Mouse (Mus musculus): ENCODE measurements around the gene Hist1h2ao. TPM values are rescaled to one million over a fixed set of nuclear protein-coding genes. Genes with fewer than 3 reads are reported as not detected.
A peak's percentile ranks its signal among the peaks of the same experiment; 100 is the strongest.
"Not testable (repeated sequence)": the region's sequence is repeated elsewhere in the genome, so short reads cannot be mapped to it uniquely, and the experiment has no call there.

Hist1h2ao gene
- not detected in 2 replicates for total RNA-seq (2017)

DNA sequence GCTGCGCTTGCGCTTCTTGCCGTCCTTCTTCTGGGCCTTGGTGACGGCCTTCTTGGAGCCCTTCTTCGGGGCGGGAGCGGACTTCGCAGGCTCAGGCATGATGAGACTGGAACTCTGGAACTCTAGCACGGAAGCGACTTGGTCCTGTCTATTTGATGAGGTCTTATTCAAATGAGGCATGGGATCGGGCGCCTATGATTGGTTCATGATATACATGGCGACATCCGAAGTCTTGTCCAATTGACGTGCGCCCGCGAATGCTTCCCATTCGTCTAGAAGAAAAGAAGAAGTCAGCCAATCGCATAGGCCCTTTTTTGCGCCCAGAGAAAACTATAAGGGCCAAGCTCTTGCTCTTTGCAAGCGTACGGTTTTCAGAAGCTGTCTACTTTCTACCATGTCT, at the start of gene Hist1h2ao, which contains the start of gene Hist1h2bq:
Hist1h2ao (plus strand) TSS at position 393 of the 400 bp plus-strand sequence.
Hist1h2bq (minus strand) TSS at position 125 of the 400 bp plus-strand sequence.
- peak; percentile 86 to 90 for ATAC-seq (replicated peaks in 1 of 2; ENCODE audit: insufficient read depth in 1 of 2, low FRiP score in 2 of 2, low TSS enrichment in 1 of 2, low read depth in 1 of 2, poor library complexity in 2 of 2, severe bottlenecking in 2 of 2)

- ATAC-seq (replicated peaks in 1 of 2; ENCODE audit: insufficient read depth in 1 of 2, low FRiP score in 2 of 2, low TSS enrichment in 1 of 2, low read depth in 1 of 2, poor library complexity in 2 of 2, severe bottlenecking in 2 of 2): peak; percentile 81 to 83
Observed at GRCm38 (mm10) chr13:21778814-21779766, 31.2 kb upstream of the Hist1h2ao start.

DNA sequence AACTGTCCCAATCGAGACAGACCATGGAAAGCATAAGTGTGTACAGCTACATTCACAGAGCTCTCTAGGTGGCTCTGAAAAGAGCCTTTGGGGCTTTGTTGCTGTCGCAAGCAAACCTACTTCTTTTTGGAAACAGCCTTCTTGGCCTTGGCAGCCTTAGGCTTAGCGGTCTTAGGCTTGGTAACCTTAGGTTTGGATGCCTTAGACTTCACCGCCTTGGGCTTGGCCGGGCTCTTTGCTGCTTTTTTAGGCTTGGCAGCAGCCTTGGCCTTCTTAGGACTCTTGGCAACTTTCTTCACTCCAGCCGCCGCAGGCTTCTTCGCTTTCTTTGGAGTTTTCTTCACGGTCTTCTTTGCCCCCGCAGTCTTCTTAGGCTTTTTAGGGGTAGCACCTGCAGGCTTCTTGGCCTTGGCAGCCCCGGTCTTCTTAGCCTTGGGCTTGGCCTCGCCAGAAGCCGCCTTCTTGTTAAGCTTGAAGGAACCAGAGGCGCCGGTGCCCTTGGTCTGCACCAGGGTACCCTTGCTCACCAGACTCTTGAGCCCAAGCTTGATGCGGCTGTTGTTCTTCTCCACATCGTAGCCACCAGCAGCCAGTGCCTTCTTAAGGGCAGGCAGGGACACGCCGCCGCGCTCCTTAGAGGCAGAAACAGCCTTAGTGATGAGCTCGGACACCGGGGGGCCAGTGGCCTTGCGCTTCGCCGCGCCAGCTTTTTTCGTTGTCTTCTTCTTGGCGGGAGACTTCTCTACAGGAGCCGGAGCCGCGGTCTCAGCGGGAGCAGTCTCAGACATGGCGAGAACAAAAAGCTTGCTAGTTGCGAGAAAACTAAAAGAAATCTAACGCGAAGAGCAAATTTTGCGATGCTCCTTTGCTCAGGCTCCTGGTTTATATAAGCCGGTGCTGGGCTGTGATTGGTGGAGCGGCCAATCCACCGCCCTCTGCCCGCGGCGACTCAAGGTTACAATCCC, 30.2 kb upstream of the Hist1h2ao start, which contains the start of gene Hist1h1b:
Hist1h1b (minus strand) TSS at position 859 of the 965 bp plus-strand sequence.
- peak; percentile 28 to 40 for ATAC-seq (replicated peaks in 1 of 2; ENCODE audit: insufficient read depth in 1 of 2, low FRiP score in 2 of 2, low TSS enrichment in 1 of 2, low read depth in 1 of 2, poor library complexity in 2 of 2, severe bottlenecking in 2 of 2)

GRCm38 (mm10) chr13:21781021-21781555, 29.2 kb upstream of the Hist1h2ao start:
- ATAC-seq (replicated peaks in 1 of 2; ENCODE audit: insufficient read depth in 1 of 2, low FRiP score in 2 of 2, low TSS enrichment in 1 of 2, low read depth in 1 of 2, poor library complexity in 2 of 2, severe bottlenecking in 2 of 2): no peak

GRCm38 (mm10) chr13:21781639-21782038, 28.6 kb upstream of the Hist1h2ao start:
- no peak for ATAC-seq (replicated peaks in 1 of 2; ENCODE audit: insufficient read depth in 1 of 2, low FRiP score in 2 of 2, low TSS enrichment in 1 of 2, low read depth in 1 of 2, poor library complexity in 2 of 2, severe bottlenecking in 2 of 2)

DNA sequence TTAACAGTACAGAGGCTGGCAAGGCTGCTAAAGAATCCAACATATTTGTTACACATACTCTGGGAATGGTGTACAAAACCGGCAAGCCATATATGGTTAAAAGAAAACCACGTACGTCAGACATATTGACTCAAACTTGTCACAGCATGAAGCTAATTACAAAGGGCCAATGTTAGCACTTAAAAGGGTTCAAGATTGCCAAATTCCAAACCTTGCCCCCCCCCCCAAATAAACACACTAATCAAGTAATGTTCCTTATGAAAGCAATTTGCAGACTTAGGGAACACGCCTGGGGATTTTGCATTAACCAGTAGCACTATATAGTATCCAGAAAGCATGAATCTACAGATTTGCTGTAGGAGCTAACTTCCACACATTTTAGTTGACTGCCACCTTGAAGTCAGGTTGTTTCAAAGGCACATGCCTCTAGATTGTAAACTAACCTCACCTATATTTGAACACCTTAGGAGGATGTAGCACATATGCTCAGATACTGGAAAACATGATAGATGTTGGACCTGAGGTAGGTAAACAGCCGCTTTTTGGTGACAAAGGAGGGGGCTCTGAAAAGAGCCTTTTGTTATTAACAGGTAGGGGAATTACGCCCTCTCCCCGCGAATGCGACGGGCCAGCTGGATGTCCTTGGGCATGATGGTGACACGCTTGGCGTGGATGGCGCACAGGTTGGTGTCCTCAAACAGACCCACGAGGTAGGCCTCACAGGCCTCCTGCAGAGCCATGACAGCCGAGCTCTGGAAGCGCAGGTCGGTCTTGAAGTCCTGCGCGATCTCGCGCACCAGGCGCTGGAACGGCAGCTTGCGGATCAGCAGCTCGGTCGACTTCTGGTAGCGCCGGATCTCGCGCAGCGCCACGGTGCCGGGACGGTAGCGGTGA, 27.7 kb upstream of the Hist1h2ao start:
- not testable (repeated sequence) for ATAC-seq (replicated peaks in 1 of 2; ENCODE audit: insufficient read depth in 1 of 2, low FRiP score in 2 of 2, low TSS enrichment in 1 of 2, low read depth in 1 of 2, poor library complexity in 2 of 2, severe bottlenecking in 2 of 2)

DNA sequence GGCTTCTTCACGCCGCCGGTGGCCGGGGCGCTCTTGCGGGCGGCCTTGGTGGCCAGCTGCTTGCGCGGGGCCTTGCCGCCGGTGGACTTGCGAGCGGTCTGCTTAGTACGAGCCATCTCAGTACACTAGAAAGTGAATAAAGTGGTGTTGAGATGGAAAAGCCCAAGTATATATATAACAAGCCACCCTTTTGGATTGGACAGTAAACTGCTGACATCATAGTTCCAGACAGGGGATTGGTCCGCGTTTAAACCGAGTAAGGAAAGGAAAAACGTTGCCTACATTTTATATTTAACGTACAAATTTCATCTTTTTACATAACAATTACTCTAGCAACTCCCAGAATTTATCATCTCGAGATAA, 27.0 kb upstream of the Hist1h2ao start, which contains the start of gene Hist1h3i:
Hist1h3i (minus strand) TSS at position 116 of the 363 bp plus-strand sequence.
- ATAC-seq (replicated peaks in 1 of 2; ENCODE audit: insufficient read depth in 1 of 2, low FRiP score in 2 of 2, low TSS enrichment in 1 of 2, low read depth in 1 of 2, poor library complexity in 2 of 2, severe bottlenecking in 2 of 2): peak; percentile 44 to 52; a peak in 3 of 4 replicates

GRCm38 (mm10) chr13:21783734-21784161, 26.5 kb upstream of the Hist1h2ao start:
- no peak for ATAC-seq (replicated peaks in 1 of 2; ENCODE audit: insufficient read depth in 1 of 2, low FRiP score in 2 of 2, low TSS enrichment in 1 of 2, low read depth in 1 of 2, poor library complexity in 2 of 2, severe bottlenecking in 2 of 2)

- ATAC-seq (replicated peaks in 1 of 2; ENCODE audit: insufficient read depth in 1 of 2, low FRiP score in 2 of 2, low TSS enrichment in 1 of 2, low read depth in 1 of 2, poor library complexity in 2 of 2, severe bottlenecking in 2 of 2): no peak
Observed at GRCm38 (mm10) chr13:21784311-21784710, 26.0 kb upstream of the Hist1h2ao start.

DNA sequence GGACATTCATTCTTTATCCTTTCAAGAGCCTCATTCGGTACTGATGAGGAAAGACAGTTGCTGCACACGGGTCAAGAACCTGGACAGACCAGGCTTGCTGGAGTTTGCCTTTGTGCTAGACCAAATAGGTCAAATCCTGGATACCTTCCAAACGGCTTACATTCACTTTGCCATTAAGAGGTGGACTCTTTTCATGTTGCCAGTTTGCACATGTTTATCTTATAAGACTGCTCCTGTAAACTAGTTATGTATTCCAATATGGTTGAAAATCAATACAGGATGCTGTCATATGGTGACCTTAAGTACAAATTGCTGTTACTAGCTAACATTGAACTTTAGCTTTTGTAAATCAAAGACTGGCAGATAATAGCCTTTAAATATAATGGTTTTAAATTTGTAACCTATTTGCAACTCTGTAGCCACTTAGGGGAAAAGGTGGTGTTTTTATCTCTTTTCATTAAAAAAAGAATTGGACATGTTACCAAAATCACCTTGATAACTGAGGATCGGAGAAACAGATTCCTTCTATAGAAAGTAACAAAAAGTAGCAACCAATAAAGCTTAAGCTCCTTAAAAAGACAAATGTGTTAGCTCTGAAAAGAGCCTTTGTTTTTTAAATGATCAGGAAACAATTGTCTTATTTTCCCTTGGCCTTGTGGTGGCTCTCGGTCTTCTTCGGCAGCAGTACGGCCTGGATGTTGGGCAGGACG, 23.9 kb upstream of the Hist1h2ao start:
- ATAC-seq (replicated peaks in 1 of 2; ENCODE audit: insufficient read depth in 1 of 2, low FRiP score in 2 of 2, low TSS enrichment in 1 of 2, low read depth in 1 of 2, poor library complexity in 2 of 2, severe bottlenecking in 2 of 2): no peak

DNA sequence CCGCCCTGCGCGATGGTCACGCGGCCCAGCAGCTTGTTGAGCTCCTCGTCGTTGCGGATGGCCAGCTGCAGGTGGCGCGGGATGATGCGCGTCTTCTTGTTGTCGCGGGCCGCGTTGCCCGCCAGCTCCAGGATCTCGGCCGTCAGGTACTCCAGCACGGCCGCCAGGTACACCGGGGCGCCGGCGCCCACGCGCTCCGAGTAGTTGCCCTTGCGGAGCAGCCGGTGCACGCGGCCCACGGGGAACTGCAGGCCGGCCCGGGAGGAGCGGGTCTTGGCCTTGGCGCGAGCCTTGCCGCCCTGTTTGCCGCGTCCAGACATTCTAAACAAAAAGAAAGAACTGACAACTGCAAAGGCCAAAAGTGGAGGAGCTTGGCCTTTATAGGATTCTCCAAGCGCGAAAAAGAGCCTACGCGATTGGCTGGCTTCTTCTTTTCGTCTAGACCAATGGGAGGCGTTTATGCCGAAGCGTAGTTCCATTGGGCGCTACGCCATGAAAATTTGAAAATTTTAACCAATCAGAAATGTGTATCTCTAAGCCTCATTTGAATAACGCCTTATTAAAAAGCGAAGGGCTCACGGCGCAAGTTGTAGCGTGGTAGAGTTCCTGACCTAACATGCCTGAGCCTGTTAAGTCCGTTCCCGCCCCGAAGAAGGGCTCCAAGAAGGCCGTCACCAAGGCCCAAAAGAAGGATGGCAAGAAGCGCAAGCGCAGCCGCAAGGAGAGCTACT, 23.2 kb upstream of the Hist1h2ao start, which contains the start of the genes Hist1h2an and Hist1h2bp:
Hist1h2an (minus strand) TSS at position 320 of the 731 bp plus-strand sequence.
Hist1h2bp (plus strand) TSS at position 563 of the 731 bp plus-strand sequence.
- ATAC-seq (replicated peaks in 1 of 2; ENCODE audit: insufficient read depth in 1 of 2, low FRiP score in 2 of 2, low TSS enrichment in 1 of 2, low read depth in 1 of 2, poor library complexity in 2 of 2, severe bottlenecking in 2 of 2): peak; percentile 90 to 93

DNA sequence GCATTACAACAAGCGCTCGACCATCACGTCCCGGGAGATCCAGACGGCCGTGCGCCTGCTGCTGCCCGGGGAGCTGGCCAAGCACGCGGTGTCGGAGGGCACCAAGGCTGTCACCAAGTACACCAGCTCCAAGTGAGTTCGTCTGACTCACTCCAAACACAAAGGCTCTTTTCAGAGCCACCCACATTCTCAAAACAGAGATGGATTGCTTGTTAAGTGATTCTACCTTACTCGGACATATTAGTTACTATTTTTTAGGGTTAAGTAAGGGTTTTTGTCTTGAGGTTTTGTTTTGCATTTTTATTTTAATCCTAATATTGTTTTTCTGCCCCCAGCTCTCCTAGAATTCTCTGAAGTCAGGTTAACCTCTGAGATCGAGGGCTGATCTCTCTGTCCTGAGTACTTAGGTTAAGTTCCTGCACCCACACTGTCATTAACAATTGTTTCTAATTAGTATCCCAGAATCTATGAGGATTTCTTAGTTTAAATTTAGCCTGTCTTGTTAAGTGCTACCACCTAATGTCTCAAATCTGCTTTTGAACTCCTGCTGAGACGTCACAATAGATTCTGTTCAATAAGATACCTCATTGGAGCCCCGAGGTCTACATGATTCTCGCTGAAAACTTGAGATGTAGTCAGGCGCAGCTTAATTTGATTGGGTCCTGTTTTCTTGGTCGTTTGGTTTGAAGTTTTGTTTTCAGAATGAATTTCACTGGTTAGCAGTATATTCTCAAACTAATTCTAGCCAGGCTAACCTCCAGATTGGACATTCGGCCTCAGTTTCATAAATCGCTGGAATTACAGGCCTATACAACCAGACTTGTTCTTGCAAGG, 22.3 kb upstream of the Hist1h2ao start:
- ATAC-seq (replicated peaks in 1 of 2; ENCODE audit: insufficient read depth in 1 of 2, low FRiP score in 2 of 2, low TSS enrichment in 1 of 2, low read depth in 1 of 2, poor library complexity in 2 of 2, severe bottlenecking in 2 of 2): no peak

DNA sequence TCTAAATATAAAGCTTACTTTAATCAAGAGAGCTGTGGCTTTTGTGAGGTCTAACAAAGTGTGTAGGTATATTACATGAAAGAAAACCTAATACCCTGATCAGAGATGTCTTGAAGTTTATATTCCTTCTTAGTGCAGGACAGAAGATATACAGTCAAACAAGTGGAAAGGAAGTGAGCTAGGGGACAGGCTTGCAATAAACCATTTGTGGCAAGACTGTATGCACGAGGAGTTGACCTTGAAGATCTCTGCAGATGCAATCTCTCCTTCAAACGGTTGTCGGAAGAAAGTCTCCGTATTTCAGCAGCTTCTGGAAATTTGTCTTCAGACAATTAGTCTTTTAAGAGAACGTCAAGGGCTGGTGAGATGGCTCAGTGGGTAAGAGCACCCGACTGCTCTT, 20.3 kb upstream of the Hist1h2ao start:
- ATAC-seq (replicated peaks in 1 of 2; ENCODE audit: insufficient read depth in 1 of 2, low FRiP score in 2 of 2, low TSS enrichment in 1 of 2, low read depth in 1 of 2, poor library complexity in 2 of 2, severe bottlenecking in 2 of 2): no peak

- no peak for ATAC-seq (replicated peaks in 1 of 2; ENCODE audit: insufficient read depth in 1 of 2, low FRiP score in 2 of 2, low TSS enrichment in 1 of 2, low read depth in 1 of 2, poor library complexity in 2 of 2, severe bottlenecking in 2 of 2)
Observed at GRCm38 (mm10) chr13:21790601-21791283, 19.5 kb upstream of the Hist1h2ao start.
